Mouse (Mus musculus) T-helper 1 cell (primary cell): ENCODE measurements around the gene Sgpp1.

Experiments used
- in situ Hi-C: fragments of 300-600 bp; cut with MboI, MseI; formaldehyde crosslinking; loops from one replicate; pipeline ENCODE4 v1.15.1; 2025; ENCODE audit warnings: high pct_unique_total_duplicates

The Sgpp1 gene

GRCm38 (mm10) chr12:75735246-75736200 lies at the start of gene Sgpp1:
Sgpp1 (minus strand) TSS chr12:75735729.
- in situ Hi-C loops: loop anchor here (5.0 kb wide), 1 partner anchor 63 kb away; no protein-coding TSS in a partner anchor

GRCm38 (mm10) chr12:75784271-75784751 lies 48.8 kb upstream of the Sgpp1 start:
- in situ Hi-C loops: loop anchor here (10.0 kb wide), 1 partner anchor 410 kb away; no protein-coding TSS in a partner anchor

- in situ Hi-C loops: loop anchor here (10.0 kb wide), 1 partner anchor 413 kb away; no protein-coding TSS in a partner anchor
Measured at GRCm38 (mm10) chr12:75781995-75782394, 46.5 kb upstream of the Sgpp1 start.

DNA sequence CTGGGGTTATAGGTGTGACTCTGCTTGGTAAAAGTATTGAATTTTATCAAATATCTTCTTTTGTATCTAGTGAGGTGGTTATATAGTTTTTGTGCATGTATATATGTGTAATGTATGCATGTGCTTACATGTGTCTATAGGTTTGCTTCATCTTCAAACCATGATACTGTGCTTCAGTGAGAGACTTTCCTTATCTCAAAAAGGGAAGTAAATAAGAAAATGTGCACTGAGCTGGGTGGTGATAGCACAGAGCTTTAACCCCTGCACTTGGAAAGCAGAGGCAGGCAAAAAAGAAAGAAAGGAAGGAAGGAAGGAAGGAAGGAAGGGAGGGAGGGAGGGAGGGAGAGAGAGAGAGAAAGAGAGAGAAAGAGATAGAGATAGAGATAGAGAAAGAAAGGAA lies 45.9 kb upstream of the Sgpp1 start:
- in situ Hi-C loops: loop anchor here (10.0 kb wide), 1 partner anchor 413 kb away; no protein-coding TSS in a partner anchor

DNA sequence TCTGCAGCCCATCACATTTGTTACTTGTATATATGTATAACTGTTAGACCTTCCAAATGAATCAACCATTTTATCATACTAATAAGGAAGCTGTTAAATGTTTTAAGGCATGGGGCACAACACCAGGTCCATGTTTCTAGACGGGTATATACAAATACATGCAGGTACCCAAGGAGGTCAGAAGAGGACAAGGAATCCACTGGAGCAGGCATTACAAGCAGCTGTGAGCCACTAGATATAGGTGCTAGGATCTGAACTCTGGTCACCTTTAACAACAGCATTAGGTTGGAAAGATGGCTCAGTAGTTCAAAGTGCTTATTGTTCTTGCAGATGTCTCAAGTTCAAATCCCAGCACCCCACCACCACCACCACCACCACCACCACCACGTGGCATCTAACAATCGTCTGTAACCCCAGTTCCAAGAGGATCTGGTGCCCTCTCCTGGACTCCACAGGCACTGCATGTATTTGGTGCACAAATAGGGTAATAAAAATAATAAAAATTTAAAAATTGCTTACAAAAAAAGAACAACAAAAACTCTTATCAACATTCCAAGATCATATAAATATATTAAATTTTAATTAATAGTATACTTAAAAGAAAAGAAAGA lies 37.0 kb upstream of the Sgpp1 start:
- in situ Hi-C loops: loop anchor here (10.0 to 25.0 kb wide), 3 partner anchors 98 to 1760 kb away; no protein-coding TSS in a partner anchor

DNA sequence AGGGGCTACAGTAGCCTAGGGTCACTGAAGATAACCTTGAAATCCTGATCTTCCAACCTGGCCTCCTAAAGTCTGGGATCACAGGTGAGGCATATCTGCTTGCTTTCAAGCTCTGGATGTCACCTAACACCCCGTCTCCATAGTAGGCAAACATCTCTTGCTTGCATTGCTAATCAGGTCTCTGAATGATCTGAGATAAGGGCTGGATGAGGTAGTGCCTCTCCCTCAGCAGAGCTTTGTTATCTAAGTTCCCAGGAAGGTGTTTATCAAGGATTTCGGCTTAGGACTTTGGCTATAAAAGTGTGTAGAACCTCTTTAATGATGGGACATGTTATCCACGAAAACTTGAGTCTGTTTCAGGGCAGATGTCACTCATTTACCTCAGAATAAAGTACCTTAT lies 35.9 kb upstream of the Sgpp1 start:
- in situ Hi-C loops: loop anchor here (10.0 to 25.0 kb wide), 3 partner anchors 97 to 1759 kb away; no protein-coding TSS in a partner anchor

GRCm38 (mm10) chr12:75766885-75767317 lies 31.4 kb upstream of the Sgpp1 start:
- in situ Hi-C loops: loop anchor here (25.0 kb wide), 1 partner anchor 1755 kb away; no protein-coding TSS in a partner anchor

DNA sequence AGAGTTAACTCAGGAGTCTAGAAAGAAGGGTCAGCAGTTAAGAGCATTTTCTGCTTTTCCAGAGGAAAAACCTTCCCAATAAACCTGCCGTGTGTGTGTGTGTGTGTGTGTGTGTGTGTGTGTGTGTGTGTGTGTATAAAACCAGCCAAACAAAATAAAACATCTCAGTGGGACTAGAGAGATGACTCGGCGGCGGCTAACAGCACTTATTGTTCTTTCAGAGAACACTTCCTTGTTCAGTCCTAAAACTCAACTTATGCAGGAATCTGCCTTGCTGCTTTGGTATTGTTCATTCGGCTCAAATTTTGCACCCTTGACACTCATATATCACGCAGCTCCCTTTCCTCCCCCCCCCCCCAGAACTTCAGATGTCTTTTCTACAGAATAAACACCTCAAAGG lies 30.9 kb upstream of the Sgpp1 start:
- in situ Hi-C loops: loop anchor here (25.0 kb wide), 1 partner anchor 1754 kb away; no protein-coding TSS in a partner anchor

DNA sequence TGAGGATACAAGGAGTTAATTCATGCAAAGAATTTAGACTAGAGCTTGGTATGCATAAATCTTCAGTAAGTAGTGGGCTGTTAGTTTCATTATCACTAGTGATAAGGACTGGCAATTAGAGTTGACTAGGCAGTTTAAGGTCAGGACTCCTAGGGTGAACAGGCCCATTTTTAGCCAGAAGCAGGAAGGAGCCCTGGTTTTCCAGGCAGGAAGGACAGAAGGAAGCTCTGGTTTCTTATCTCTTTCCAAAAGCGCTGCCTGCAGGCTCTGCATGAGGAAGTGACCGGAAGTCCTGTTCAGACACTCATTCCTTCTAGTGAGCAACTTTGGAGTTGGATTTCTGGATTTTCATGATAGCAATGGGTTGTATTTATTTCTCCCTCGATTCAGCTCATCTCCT lies 30.2 kb upstream of the Sgpp1 start:
- in situ Hi-C loops: loop anchor here (25.0 kb wide), 1 partner anchor 1753 kb away; no protein-coding TSS in a partner anchor

DNA sequence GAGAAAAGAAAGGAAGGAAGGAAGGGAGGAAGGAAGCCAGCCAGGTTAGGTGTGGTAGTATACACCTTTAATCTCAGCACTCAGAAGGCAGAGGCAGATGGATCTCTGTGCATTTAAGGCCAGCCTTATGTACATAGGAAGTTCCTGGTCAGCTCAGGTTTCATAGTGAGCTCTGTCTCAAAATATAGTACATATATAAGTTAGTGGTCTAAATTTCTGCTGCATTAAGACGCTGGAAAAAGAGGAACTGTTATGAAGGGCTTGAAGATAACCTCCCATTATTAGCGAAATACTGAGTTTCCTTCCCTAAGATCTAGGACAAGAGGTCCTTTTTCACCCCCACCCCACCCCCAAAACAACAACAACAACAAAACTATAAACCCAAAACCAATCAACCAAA lies 20.9 kb upstream of the Sgpp1 start:
- in situ Hi-C loops: loop anchor here (25.0 kb wide), 1 partner anchor 1744 kb away; no protein-coding TSS in a partner anchor

DNA sequence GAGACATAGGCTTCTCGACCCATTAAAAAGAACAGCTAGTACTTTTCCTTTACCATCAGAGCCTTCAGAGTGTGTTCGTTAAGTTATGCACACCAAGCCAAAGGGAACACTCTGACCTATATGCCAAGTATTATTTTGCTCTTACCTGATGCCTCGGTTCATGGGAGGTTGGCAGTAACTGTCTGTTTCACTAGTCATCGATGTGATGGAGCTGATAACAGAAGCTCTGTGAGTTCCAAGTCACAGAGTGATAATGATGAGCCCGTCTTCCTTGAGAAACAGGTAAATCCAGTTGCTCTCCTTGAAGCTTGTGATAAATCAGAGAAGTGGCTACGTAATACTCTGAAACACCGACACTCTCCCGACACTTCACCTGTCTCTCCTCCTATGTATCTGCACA lies 18.2 kb upstream of the Sgpp1 start:
- in situ Hi-C loops: loop anchor here (25.0 kb wide), 1 partner anchor 1741 kb away; no protein-coding TSS in a partner anchor

- in situ Hi-C loops: loop anchor here (25.0 kb wide), 1 partner anchor 1740 kb away; no protein-coding TSS in a partner anchor
Measured at GRCm38 (mm10) chr12:75752077-75752476, 16.5 kb upstream of the Sgpp1 start.

- in situ Hi-C loops: no loop called here
Measured at GRCm38 (mm10) chr12:75748574-75748973, 13.0 kb upstream of the Sgpp1 start.

DNA sequence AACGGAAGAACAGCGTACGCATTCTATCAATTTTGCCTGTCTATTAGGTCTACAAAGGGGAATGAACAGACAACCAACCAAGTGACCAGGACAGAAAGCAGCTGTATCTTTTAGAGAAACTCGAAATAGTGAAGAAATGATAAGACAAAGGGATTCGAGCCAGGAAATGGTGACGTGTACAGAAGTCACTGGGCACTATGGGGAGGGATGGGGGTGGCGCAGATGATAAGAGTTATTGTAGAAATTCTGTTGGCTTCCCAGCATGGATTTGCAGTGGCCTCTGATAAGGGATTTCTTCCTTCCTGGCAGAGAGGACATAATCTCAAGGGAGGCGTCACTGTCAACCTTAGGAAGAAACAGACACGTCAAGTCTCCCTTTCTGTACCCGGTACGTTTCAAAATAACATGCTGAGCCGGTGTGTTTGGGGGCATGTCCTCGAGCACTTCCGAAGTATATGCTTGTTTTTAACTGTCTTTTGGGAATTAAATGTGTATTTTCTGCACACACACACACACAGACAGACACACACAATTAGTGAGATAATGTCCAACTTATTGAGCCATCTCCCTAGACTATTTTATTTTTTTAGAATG lies 10.3 kb upstream of the Sgpp1 start:
- in situ Hi-C loops: no loop called here

GRCm38 (mm10) chr12:75742101-75742500 lies 6.6 kb upstream of the Sgpp1 start:
- in situ Hi-C loops: no loop called here

DNA sequence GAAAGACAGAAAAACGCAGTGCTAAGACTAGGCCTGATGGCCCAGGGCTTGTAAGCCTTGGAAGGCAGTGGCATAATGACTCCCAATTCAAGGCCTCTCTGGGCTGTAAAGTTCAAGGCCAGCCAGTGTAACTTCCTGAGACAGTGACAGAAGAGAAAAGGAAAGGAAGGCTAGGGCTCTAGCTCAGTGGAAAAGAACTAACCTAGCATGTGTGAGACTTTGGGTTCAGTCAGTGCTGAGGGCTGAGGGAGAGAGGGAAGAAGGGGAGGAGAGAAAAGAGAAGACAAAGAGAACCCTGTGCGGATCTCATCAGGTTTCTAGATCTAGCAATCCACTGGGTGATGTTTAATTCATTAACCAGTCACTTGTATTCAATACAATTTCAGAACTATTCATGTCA lies 5.7 kb upstream of the Sgpp1 start:
- in situ Hi-C loops: no loop called here

DNA sequence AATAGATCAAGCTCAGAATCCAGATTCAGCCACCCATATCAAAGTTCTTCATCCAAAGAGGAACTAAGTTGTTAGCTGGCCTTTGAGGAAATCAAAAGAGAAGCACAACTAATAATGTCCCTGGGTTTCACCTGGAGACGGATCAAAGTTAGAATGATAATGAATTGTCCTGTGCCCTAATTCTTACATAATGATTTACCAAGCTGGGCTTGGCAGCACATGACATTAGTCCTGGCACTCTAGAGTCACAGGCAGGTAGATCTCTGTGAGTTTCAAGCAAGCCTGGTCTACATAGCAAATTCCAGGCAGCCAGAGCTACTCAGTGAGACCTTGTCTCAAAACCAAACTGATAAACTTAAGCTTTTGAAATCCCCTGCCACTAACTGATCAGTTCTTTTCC lies 4.9 kb upstream of the Sgpp1 start:
- in situ Hi-C loops: no loop called here

GRCm38 (mm10) chr12:75739611-75740010 lies 4.1 kb upstream of the Sgpp1 start:
- in situ Hi-C loops: loop anchor here (5.0 kb wide), 1 partner anchor 67 kb away; no protein-coding TSS in a partner anchor

DNA sequence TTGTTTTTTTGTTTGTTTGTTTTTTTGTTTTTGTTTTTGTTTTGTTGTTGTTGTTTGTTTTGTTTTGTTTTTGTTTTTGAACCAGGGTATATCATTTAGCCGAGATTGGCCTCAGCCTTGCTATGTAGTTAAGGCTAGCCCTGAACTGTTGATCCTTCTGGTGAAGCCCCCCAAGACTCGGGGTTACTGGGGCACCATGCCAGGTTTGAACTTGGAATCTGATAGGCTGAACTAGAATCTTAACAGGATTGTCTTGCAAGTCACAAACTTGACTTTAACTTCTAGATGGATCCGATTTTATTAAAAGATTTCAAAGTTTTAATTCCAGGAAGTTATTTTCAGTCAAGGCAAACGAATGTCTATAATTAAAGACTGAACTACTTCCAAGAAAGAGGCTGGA lies 767 bp upstream of the Sgpp1 start:
- in situ Hi-C loops: loop anchor here (5.0 kb wide), 1 partner anchor 64 kb away; no protein-coding TSS in a partner anchor

GRCm38 (mm10) chr12:75734891-75735245 lies 661 bp downstream of the Sgpp1 start:
- in situ Hi-C loops: loop anchor here (5.0 kb wide), 1 partner anchor 63 kb away; no protein-coding TSS in a partner anchor

- in situ Hi-C loops: no loop called here
Measured at GRCm38 (mm10) chr12:75734167-75734566, 1.4 kb downstream of the Sgpp1 start.
